Mouse (Mus musculus) lung, adult 2 months (tissue): ENCODE results near the gene Klhl11.

Experiments used
- CTCF ChIP-seq: fragments of 200-500 bp; IDR thresholded peaks from 2 replicates; pipeline ENCODE4 v1.5.1; 2011; ENCODE audit warnings: mild to moderate bottlenecking, low read length, control low read depth; ENCODE audit not compliant: insufficient read depth
- POLR2A ChIP-seq: fragments of 200-500 bp; IDR thresholded peaks from 2 replicates; pipeline ENCODE4 v1.6.1; 2011; ENCODE audit warnings: low read depth, mild to moderate bottlenecking, control low read depth, low read length, borderline replicate concordance; ENCODE audit errors: extremely low read depth

DNA sequence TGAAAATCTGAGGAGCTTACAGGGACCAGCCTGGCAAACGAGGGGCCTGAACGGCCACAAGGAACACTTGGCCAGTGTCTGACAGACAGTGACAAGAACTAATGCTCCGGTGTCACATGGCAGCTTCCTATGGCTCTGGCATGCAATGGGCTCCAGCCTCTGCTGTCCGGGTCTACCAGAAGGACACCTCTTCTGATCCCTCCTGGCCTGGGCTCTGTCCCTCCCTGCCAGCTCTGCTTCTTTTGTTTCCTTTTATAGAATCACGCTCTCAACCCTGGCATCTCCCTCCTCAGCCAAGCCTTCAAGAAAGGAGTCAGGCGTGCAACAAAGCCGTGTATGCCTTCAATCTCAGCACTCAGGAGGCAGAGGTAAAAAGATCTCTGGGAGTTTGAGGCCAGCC lies 42.5 kb downstream of the Klhl11 start:
- no peak for TF ChIP-seq CTCF
- TF ChIP-seq POLR2A: no peak
